Mouse (Mus musculus) hindbrain, embryonic 13.5 days (tissue): ENCODE measurements around the gene Fzd5. TPM values are rescaled to one million over a fixed set of nuclear protein-coding genes. Genes with fewer than 3 reads are reported as not detected.

Experiments used
- ATAC-seq: fragments of 200-750 bp; cut with Nextera tagmentation; 2 replicates; pipeline ENCODE4 v1.8.0; 2017; ENCODE audit warnings: moderate TSS enrichment; ENCODE audit not compliant: low FRiP score
- H3K27ac ChIP-seq: fragments of 300-500 bp; sonication (generic); 2 replicates; pipeline ENCODE4 v1.5.1; 2015; ENCODE audit warnings: inconsistent platforms, mild to moderate bottlenecking, moderate library complexity
- H3K27me3 ChIP-seq: fragments of 300-500 bp; sonication (generic); 2 replicates; pipeline ENCODE4 v1.6.1; 2015; ENCODE audit warnings: mild to moderate bottlenecking, inconsistent platforms
- H3K36me3 ChIP-seq: fragments of 300-500 bp; sonication (generic); 2 replicates; pipeline ENCODE4 v1.6.1; 2015; ENCODE audit warnings: mild to moderate bottlenecking, inconsistent platforms
- H3K4me1 ChIP-seq: fragments of 300-500 bp; sonication (generic); replicated peaks from 2 replicates; pipeline ENCODE4 v1.6.1; 2015; ENCODE audit warnings: inconsistent platforms
- H3K4me2 ChIP-seq: fragments of 300-500 bp; sonication (generic); 2 replicates; pipeline ENCODE4 v1.6.1; 2015; ENCODE audit warnings: inconsistent platforms, mild to moderate bottlenecking, moderate library complexity
- H3K4me3 ChIP-seq: fragments of 300-500 bp; sonication (generic); 2 replicates; pipeline ENCODE4 v1.5.1; 2015; ENCODE audit warnings: mild to moderate bottlenecking, inconsistent platforms
- H3K9ac ChIP-seq: fragments of 300-500 bp; sonication (generic); 2 replicates; pipeline ENCODE4 v1.6.1; 2015; ENCODE audit warnings: mild to moderate bottlenecking, inconsistent platforms
- H3K9me3 ChIP-seq: fragments of 300-500 bp; sonication (generic); 2 replicates; pipeline ENCODE4 v1.6.1; 2016; ENCODE audit warnings: inconsistent platforms
- WGBS: fragments of 180-500 bp; shearing (Covaris S2); methylation state at CpG from one replicate; pipeline ENCODE4 v1.1.7; 2015; 5-methylcytosine and 5-hydroxymethylcytosine counted together
- polyA plus RNA-seq: library from polyadenylated mRNA; unstranded; fragments of >200 nt; fragmentation: Nextera tagmentation; extraction: Ambion mirVana; gene quantifications from 2 replicates; pipeline ENCODE4 v1.2.1, GENCODE M21; 2015

Gene Fzd5
- polyA plus RNA-seq, 1 experiment from 2014 or later, result 0.21 TPM

DNA sequence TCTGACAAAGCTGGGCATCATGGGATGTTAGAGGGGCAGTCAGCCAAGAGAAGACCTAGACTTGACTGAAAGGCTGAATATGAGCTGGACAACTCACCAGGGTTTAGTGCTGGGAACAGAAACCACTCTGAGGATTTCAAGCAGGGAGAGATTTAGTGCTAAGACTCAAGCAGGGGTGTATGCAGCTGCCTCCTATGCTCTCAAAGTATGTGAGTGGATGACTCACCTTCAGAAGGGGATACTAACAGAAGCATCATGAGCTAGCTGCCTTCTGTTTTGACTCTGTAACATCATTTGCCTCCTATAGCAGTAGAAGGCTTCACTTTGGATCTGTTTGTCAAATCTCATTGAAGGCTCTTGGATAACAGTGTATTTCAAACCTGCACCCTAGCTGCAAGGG lies 7.1 kb upstream of the Fzd5 start:
- Histone ChIP-seq H3K4me2 (no peak overlapping the region), H3K9ac (no peak overlapping the region), H3K4me3 (no peak overlapping the region), H3K9me3 (no peaks in the 10 kb centered on the region), H3K27me3 (peaks cover 9% of the 10 kb centered on the region), H3K27ac (no peak overlapping the region), H3K36me3 (no peaks in the 10 kb centered on the region), H3K4me1 (no peaks in the 10 kb centered on the region)
- ATAC-seq, result no peak

DNA sequence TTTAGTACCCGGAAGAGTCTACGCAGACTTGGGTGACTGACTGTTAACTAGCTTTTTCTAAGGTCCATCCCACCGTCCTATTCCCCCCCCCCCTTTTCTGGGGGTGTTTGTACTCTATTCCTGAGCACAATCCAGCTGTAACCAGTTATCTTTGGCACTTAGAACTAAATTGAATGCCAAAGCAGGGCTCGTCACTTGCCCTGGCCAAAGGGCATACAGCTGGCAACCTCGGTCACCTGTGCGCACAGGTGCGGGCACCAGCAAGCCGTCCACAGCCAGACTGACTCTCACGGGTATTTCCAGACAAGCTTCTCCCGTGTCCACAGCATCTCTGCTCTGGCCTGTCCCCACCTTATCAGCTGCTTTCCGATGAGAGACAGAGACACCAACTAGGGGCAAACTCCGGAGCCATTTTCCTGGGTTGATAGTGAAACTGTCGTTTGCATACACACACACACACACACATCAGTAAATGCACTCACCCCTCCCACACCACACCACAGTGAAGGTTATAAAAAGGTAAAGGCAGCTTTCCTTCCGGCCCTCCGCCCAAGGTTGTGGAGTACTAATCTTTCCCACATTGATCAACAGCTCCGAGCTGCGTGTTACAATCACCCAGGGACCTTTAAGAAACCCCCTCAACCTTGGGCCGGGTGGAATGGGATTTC lies 5.3 kb upstream of the Fzd5 start:
- no peak overlapping the region for H3K9ac ChIP-seq
- no peaks in the 10 kb centered on the region for H3K36me3 ChIP-seq
- H3K9me3 ChIP-seq, result no peaks in the 10 kb centered on the region
- no peak overlapping the region for H3K4me2 ChIP-seq
- peaks cover 10% of the 10 kb centered on the region for H3K4me1 ChIP-seq
- no peak overlapping the region for H3K27ac ChIP-seq
- 92% methylated on average over 18 of the region's 18 CpGs for WGBS
- H3K4me3 ChIP-seq, result no peak overlapping the region
- H3K27me3 ChIP-seq, result peaks cover 26% of the 10 kb centered on the region
- no peak for ATAC-seq

DNA sequence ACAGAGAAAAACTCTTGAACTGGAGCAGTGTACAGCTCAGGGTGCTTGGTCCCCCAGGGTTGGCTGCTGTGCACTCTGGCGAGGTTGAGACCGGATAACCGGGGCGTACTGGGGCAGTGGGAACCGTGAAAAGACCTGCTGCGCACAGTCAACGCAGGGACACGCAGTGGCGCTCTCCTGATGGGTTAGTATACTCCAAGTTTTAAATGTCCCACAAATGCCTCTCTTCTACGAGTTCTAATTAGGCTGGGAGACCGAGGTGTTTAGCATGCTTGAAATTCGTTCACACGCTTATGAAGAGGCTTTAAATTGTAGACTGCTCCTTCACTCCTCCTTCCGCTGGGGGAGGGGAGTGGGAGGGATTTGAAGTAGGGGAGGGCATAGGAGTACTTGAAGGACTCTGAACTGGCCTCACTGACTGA lies 1.1 kb upstream of the Fzd5 start:
- H3K4me2 ChIP-seq, result peak overlapping the region; percentile 98
- no peak overlapping the region for H3K9ac ChIP-seq
- no peaks in the 10 kb centered on the region for H3K36me3 ChIP-seq
- WGBS, result under 1% methylated on average over 14 of the region's 14 CpGs
- no peaks in the 10 kb centered on the region for H3K9me3 ChIP-seq
- no peak overlapping the region for H3K27ac ChIP-seq
- peaks cover 46% of the 10 kb centered on the region for H3K4me1 ChIP-seq
- H3K27me3 ChIP-seq, result peaks cover 62% of the 10 kb centered on the region
- no peak for ATAC-seq
- peak overlapping the region; percentile 62 for H3K4me3 ChIP-seq

DNA sequence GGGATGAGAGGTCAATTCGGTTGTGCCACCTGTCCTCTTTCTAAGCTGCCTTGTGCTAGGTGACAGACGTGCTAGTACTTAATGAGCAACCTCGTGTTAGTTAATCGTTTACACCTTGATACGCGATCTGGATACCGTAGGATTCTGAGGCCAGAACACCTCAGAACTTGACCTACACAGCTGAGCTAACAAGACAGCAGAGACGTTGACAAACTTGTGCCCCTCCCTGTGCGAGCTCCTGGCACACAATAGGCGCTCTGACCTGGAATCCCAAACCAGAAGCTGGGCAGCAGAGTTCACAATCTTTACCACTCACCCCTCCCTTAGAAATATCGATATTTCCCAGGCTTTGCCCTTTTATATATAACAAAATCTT lies 617 bp upstream of the Fzd5 start:
- Histone ChIP-seq H3K36me3 (no peaks in the 10 kb centered on the region), H3K9ac (0 out of 2 replicates have a peak overlapping the region, but pooled peaks have one; percentile 68), H3K27ac (no peak overlapping the region), H3K9me3 (no peaks in the 10 kb centered on the region), H3K4me3 (peak overlapping the region; percentile 62), H3K27me3 (peaks cover 67% of the 10 kb centered on the region), H3K4me1 (peaks cover 50% of the 10 kb centered on the region), H3K4me2 (peak overlapping the region; percentile 98)
- WGBS, result under 1% methylated on average over 11 of the region's 11 CpGs
- ATAC-seq, result peak; percentile 3; the same call in 1 of the 2 replicates

DNA sequence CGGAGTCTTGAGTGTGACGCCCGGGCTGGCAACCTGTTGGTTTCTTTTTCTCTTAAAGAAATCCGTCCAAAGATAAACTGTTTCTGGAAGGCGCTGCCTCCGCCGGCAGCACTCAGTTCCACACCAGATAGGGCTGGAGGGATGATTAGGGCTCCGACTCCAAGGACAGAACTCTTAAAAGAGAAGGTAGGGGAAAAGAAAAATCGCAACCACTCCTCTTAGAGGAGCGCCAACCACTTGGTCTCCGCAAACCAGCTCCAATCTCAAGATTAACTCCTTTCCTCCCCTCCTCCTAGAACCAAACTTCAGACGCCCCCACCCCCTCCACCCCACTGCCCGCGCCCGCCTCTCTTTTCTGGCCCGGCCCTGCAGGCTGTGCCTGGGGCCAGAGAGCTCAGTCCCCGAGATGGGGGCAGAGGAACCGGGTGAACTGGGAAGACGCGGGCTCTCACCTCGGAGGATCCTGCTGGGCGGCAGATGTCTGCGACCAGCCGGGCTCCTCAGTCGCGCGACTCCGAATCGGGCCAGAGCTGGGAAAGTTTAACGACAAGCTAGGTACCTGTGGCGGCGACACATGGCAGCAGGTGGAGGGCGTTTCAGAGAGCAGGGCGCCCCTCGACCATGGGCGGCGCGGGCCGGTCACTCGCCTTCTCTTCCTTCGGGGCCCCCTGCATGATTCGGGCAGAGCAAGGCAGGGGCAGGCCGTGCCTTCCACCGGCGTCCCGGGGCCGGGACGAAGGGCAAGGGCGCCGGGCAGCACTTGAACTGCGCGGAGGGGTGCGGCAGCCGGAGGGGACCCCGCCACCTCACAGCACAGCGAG lies 660 bp downstream of the Fzd5 start:
- H3K36me3 ChIP-seq, result no peaks in the 10 kb centered on the region
- no peak overlapping the region for H3K27ac ChIP-seq
- WGBS, result under 1% methylated on average over 48 of the region's 56 CpGs
- H3K4me2 ChIP-seq, result peak overlapping the region; percentile 98
- no peak for ATAC-seq
- peak overlapping the region; percentile 62 for H3K4me3 ChIP-seq
- peak overlapping the region; percentile 68 for H3K9ac ChIP-seq
- H3K4me1 ChIP-seq, result peaks cover 51% of the 10 kb centered on the region
- H3K9me3 ChIP-seq, result no peaks in the 10 kb centered on the region
- peaks cover 80% of the 10 kb centered on the region for H3K27me3 ChIP-seq

DNA sequence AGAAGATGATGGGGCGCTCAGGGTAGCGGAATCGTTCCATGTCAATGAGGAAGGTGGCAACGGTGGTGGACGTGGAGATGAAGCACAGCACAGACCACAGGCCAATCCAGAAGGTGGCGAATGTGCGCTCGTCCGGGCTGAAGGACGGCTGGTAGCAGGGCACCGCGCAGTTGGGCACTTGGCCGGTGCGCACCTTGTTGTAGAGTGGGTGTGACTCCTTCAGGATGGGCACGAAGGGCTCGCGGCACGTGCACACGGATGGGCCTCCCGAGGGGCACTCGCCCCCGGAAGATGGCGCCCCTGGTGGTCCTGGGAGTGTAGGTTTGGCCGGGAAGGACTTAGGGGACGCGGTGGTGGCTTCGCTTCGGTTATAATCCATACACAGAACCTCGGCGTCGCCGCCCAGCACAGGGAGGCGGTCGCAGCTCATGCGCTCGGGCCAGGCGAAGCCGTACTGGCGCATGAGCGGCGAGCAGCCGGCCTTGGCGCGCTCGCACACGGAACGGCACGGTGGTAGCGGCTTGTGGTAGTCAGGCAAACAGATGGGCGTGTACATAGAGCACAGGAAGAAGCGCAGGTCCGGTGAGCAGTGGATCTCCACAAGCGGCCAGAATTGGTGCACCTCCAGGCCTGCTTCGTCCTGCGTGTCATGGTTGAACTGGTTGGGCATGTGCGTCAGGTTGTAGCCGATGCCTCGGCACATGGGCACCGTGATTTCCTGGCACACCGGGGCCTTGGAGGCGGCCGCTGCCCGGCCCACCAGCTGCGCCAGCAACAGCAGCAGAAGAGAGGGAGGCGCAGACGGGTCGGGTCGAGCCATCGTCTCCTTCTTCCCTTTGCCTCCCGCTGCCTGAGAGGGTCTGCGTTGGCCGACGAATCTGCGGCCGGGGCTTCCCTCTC lies 1.5 kb downstream of the Fzd5 start:
- Histone ChIP-seq H3K4me2 (peak overlapping the region; percentile 98), H3K27ac (no peak overlapping the region), H3K4me1 (peaks cover 51% of the 10 kb centered on the region), H3K9me3 (no peaks in the 10 kb centered on the region), H3K4me3 (peak overlapping the region; percentile 62), H3K9ac (peak overlapping the region; percentile 46), H3K27me3 (peaks cover 81% of the 10 kb centered on the region), H3K36me3 (no peaks in the 10 kb centered on the region)
- 11% methylated on average over 75 of the region's 75 CpGs for whole genome bisulfite sequencing
- ATAC-seq, result peak; percentile 29; the same call in 1 of the 2 replicates

DNA sequence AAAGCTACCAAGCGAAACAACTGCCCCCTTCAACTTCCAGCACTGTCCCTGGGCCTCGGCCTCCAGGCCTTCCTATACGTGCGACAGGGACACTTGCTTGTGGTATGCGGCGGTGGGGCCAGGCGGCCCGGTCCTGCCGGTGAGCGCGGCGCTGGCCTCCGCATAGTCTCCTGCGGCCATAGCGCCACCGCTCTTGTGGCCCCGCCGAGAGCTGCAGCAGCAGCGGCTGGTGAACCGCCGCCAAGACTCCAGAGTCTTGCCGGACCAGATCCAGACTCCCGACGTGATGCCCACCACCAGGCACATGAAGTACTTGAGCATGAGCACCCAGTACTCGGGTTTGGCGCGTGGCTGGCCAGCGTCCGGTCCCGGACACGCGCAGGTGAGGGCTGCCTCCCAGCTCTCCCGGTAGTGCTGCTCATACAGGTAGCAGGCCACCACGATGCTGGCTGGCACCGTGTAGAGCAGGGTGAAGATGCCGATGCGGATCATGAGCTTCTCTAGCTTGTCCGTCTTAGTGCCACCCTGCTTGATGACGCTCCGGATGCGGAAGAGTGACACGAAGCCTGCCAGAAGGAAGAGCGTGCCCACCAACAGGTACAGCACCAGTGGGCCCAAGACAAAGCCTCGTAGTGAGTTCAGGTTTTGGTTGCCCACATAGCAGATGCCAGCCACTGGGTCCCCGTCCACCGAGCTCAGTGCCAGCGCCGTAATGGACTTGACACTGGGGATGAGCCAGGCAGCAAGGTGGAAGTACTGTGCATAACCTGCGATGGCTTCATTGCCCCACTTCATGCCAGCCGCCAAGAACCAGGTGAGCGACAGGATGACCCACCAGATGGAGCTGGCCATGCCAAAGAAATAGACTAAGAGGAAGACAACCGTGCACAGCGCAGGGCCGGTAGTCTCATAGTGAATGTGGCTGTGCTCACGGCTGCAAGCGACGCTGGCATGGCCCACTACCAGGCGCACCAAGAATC lies 2.5 kb downstream of the Fzd5 start:
- H3K4me2 ChIP-seq, result peak overlapping the region; percentile 98
- peaks cover 51% of the 10 kb centered on the region for H3K4me1 ChIP-seq
- peak overlapping the region; percentile 56 for H3K9ac ChIP-seq
- no peaks in the 10 kb centered on the region for H3K9me3 ChIP-seq
- 43% methylated on average over 58 of the region's 58 CpGs for WGBS
- peaks cover 82% of the 10 kb centered on the region for H3K27me3 ChIP-seq
- H3K27ac ChIP-seq, result no peak overlapping the region
- ATAC-seq, result 0 out of 2 replicates have a peak, but pooled peaks have one; percentile 6
- no peaks in the 10 kb centered on the region for H3K36me3 ChIP-seq
- peak overlapping the region; percentile 62 for H3K4me3 ChIP-seq

DNA sequence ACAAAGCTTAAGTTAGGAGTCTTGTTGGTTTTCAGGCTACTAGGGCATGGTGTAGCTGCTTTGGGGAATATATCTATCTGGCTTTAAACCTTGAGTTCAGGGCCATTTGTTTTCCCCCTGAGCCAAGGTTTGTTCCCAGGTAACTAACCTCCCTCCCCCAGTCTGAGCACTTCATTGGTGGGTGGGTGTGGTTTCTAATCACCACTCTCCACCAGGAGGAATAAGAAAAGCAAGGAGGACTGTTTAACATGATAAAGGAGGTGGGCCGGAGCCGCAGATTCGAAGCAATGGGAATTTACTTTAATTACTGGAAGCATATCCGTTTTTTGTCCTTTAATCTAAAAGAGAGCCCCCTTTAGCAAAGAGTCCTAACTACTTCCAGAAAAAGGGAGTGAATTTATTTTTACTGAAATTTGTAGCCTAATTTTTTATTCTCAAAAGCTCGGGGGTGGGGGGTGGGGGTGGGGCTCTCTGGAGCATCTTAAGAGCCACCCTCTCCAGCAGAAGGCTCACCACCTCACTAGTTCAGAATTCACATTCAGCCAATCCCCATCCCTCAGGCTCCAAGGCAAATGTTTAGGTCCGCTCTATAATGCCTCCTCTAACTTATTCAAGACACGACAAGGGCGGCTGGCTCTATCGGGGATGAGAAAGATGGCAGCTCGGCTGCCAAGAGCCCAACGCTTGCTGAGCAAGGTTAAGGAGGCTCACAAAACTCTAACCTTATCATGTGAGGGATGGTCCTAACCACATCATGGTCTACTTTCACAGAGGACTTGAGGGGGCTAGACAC lies 3.9 kb downstream of the Fzd5 start:
- 17% methylated on average over 11 of the region's 11 CpGs for WGBS
- ATAC-seq, result no peak
- Histone ChIP-seq H3K4me1 (peaks cover 49% of the 10 kb centered on the region), H3K27me3 (peaks cover 75% of the 10 kb centered on the region), H3K9ac (no peak overlapping the region), H3K9me3 (no peaks in the 10 kb centered on the region), H3K27ac (no peak overlapping the region), H3K4me3 (no peak overlapping the region), H3K4me2 (no peak overlapping the region), H3K36me3 (no peaks in the 10 kb centered on the region)

DNA sequence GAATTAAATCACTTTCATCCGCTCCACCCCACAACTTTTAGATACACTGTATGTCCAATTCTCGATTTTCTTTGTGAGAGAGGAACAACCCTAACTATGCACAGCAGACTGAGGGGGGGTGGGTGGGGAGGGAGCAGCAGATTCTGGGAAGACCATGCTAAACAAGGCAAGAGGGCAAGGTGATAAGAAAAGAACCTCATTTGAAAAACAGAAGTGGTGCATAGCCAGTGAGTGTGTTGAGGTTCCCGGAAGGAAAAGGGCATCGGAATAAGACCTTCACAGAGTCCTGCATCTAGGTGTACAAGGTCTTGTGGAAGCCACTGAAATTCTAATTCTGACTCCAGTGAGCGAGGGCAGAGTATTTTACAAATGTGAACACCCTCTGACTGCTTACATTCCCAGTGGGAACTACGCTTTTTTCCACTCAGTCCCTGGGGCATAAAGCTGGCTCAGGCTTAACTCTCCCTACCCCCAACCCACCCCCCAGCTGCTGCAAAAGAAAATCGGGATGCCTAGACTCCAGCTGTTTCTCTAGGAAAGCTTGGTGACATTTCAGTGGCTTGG lies 4.8 kb downstream of the Fzd5 start:
- Histone ChIP-seq H3K4me1 (peaks cover 40% of the 10 kb centered on the region), H3K4me2 (no peak overlapping the region), H3K9ac (no peak overlapping the region), H3K9me3 (no peaks in the 10 kb centered on the region), H3K4me3 (no peak overlapping the region), H3K27ac (no peak overlapping the region), H3K27me3 (peaks cover 66% of the 10 kb centered on the region), H3K36me3 (no peaks in the 10 kb centered on the region)
- WGBS, result 44% methylated on average over 7 of the region's 7 CpGs
- no peak for ATAC-seq

DNA sequence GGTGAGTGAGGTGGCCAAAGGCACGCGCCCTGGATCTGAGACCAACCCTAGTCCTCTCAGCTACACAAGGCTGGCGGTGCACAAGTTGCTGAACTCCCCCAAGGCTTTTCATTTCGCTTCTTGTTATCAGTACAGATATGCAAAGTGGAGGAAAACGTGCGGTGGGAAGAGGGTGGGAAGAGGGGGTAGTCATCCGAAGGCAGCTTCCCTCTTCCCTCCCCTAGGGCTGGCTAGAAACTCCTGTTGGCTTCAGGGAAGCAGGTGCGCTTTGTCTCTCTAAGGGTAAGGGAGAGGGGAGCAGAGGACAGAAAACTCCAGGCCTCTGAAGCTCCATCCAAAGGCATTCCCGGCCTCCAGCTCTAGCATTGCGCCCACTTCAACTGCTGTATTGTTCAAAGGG lies 5.4 kb downstream of the Fzd5 start:
- Histone ChIP-seq H3K4me2 (no peak overlapping the region), H3K9me3 (no peaks in the 10 kb centered on the region), H3K36me3 (no peaks in the 10 kb centered on the region), H3K4me1 (peaks cover 37% of the 10 kb centered on the region), H3K27me3 (peaks cover 61% of the 10 kb centered on the region), H3K4me3 (no peak overlapping the region), H3K27ac (no peak overlapping the region), H3K9ac (no peak overlapping the region)
- ATAC-seq, result no peak
- WGBS, result 34% methylated on average over 10 of the region's 10 CpGs
